In genomic region chr11:4598411-4598810, GRCm38 (mm10) we compare ENCODE assay signal across 35 mouse cellular contexts. TPM values are rescaled to one million over a fixed set of nuclear protein-coding genes. Genes with fewer than 3 reads are reported as not detected.
DNase-seq lines count a peak whose midpoint lies in the region; ATAC-seq and TF ChIP-seq lines count a peak whose summit lies in the region.
"Had no signal": no experiment of that assay in that cellular context is flagged by ENCODE, and none has a peak within 500 bp of the region (broad histone marks: within the 10 kb centered on the region; RNA-seq: fewer than 3 reads in every experiment).

No protein-coding gene starts in this region.

- in situ Hi-C loops in CH12.LX (cut with MboI; ENCODE audit: low pct_ligation_motif_present, low pct_unique_long_range_greater_than_20kb, low sequenced_read_pairs), result loop anchor here (5.0 kb wide), 1 partner anchor 39 kb away; the partner anchor contains the start of gene Ascc2

- no peak for DNase-seq in CH12.LX (ENCODE audit: extremely low read depth)
- DNase-seq in thymus, postnatal 36 days, result no peak
- DNase-seq in left cerebral cortex, adult 2 months (ENCODE audit: extremely low spot score in 1 of 2, low spot score in 2 of 2), result no peak
- DNase-seq: adrenal gland, adult 8-10 months; adrenal gland, postnatal 25 days; B cell, adult 2 months; cerebellum, adult 11 months; cerebellum, adult 2 months; cerebellum, adult 9-11 months; cerebellum, postnatal 25 days; forebrain, postnatal 0 days; gastrocnemius, postnatal 36 days; heart, postnatal 10 days; heart, postnatal 36 days had no signal

- H3K27ac ChIP-seq in CH12.LX (ENCODE audit: insufficient read depth, low read depth) (no peak overlapping the region), macrophage (0 out of 2 replicates have a peak overlapping the region, but pooled peaks have one; percentile 22)
- H3K27ac ChIP-seq in left cerebral cortex, adult 2 months, result no peak overlapping the region
- H3K27ac ChIP-seq: embryonic facial prominence, embryonic 12.5 days; embryonic facial prominence, embryonic 15.5 days; heart, embryonic 15.5 days; hindbrain, embryonic 10.5 days; hindbrain, embryonic 13.5 days had no signal

- H3K79me2 ChIP-seq in CH12.LX (replicated peaks; ENCODE audit: control insufficient read depth, extremely low read depth, insufficient read depth, poor library complexity, severe bottlenecking), result peaks cover 11% of the 10 kb centered on the region
- H3K79me2 ChIP-seq in macrophage (ENCODE audit: inconsistent target), result peaks cover 8% of the 10 kb centered on the region

- H3K4me2 ChIP-seq in CH12.LX (ENCODE audit: insufficient read depth, low read depth, poor library complexity, severe bottlenecking), result no peak overlapping the region
- H3K4me2 ChIP-seq: embryonic facial prominence, embryonic 12.5 days; embryonic facial prominence, embryonic 15.5 days; heart, embryonic 12.5 days; heart, embryonic 15.5 days; hindbrain, embryonic 13.5 days had no signal

- no peak for TF ChIP-seq RAD21 in CH12.LX (IDR thresholded peaks at IDR 0.05; ENCODE audit: low read depth, low read length)

- H3K4me1 ChIP-seq in megakaryocyte, embryonic 14.5 days, result peaks cover 68% of the 10 kb centered on the region
- peaks cover 2 to 43% of the 10 kb centered on the region in 2 experiments; a peak in 3 of 4 replicates for H3K4me1 ChIP-seq in CH12.LX (ENCODE audit: control insufficient read depth in 1 of 2, insufficient read depth in 2 of 2)

- H3K4me3 ChIP-seq in megakaryocyte, embryonic 14.5 days (replicated peaks), result peak overlapping the region; percentile 56
- H3K4me3 ChIP-seq in CH12.LX (replicated peaks in 1 of 3; ENCODE audit: low read depth in 2 of 3, low read length in 2 of 3, poor library complexity in 1 of 3) (no peak overlapping the region), macrophage (ENCODE audit: inconsistent target) (no peak overlapping the region)
- H3K4me3 ChIP-seq in left cerebral cortex, adult 2 months, result no peak overlapping the region
- H3K4me3 ChIP-seq: embryonic facial prominence, embryonic 12.5 days; embryonic facial prominence, embryonic 15.5 days; heart, embryonic 12.5 days; heart, embryonic 15.5 days; hindbrain, embryonic 10.5 days; hindbrain, embryonic 13.5 days had no signal

- no peak overlapping the region for H3K9ac ChIP-seq in CH12.LX (ENCODE audit: insufficient read depth, low read depth)
- H3K9ac ChIP-seq: embryonic facial prominence, embryonic 12.5 days; embryonic facial prominence, embryonic 15.5 days; forebrain, postnatal 0 days; heart, embryonic 12.5 days; heart, embryonic 15.5 days; hindbrain, embryonic 13.5 days had no signal

- H3K27me3 ChIP-seq in megakaryocyte, embryonic 14.5 days (replicated peaks), result no peaks in the 10 kb centered on the region
- H3K27me3 ChIP-seq in CH12.LX (replicated peaks), result no peaks in the 10 kb centered on the region
- H3K27me3 ChIP-seq: embryonic facial prominence, embryonic 12.5 days; embryonic facial prominence, embryonic 15.5 days; heart, embryonic 12.5 days; heart, embryonic 15.5 days; hindbrain, embryonic 13.5 days had no signal

- TF ChIP-seq POLR2A in CH12.LX (IDR thresholded peaks at IDR 0.05; ENCODE audit: low read depth, low read length), result no peak

- dilution Hi-C loops in CH12.LX (cut with MboI; ENCODE audit: extremely low pct_ligation_motif_present, extremely low pct_unique_long_range_greater_than_20kb, low sequenced_read_pairs), result no loop called here

- intact Hi-C loops in left cerebral cortex, adult 2 months (cut with DNase I), result no loop called here

- H3K36me3 ChIP-seq in megakaryocyte, embryonic 14.5 days (replicated peaks; ENCODE audit: low read length), result no peaks in the 10 kb centered on the region
- H3K36me3 ChIP-seq in CH12.LX (replicated peaks in 1 of 2; ENCODE audit: control insufficient read depth in 1 of 2, insufficient read depth in 1 of 2, low read length in 1 of 2) (no peaks in the 10 kb centered on the region), macrophage (ENCODE audit: inconsistent target) (no peaks in the 10 kb centered on the region)
- H3K36me3 ChIP-seq: embryonic facial prominence, embryonic 12.5 days; embryonic facial prominence, embryonic 15.5 days; heart, embryonic 12.5 days; heart, embryonic 15.5 days; hindbrain, embryonic 10.5 days; hindbrain, embryonic 13.5 days had no signal

- TF ChIP-seq CTCF in CH12.LX (conservative IDR thresholded peaks at IDR 0.05 in 1 of 2, IDR thresholded peaks at IDR 0.05 in 1 of 2; ENCODE audit: low read depth in 2 of 2, low read length in 2 of 2), result no peak
- no peak for TF ChIP-seq CTCF in left cerebral cortex, adult 2 months (IDR thresholded peaks at IDR 0.05)

- no peak for ATAC-seq in megakaryocyte, adult 5-6 weeks (ENCODE audit: poor library complexity, severe bottlenecking)
- ATAC-seq: forebrain, embryonic 14.5 days; forebrain, postnatal 0 days; hindbrain, embryonic 16.5 days; inflammation-experienced regulatory T-cells, adult 6 months; intestine, postnatal 0 days had no signal

- H3K9me3 ChIP-seq in megakaryocyte, embryonic 14.5 days, result no peaks in the 10 kb centered on the region
- H3K9me3 ChIP-seq in CH12.LX (replicated peaks; ENCODE audit: low read length), result peaks cover 3% of the 10 kb centered on the region
- H3K9me3 ChIP-seq: embryonic facial prominence, embryonic 12.5 days; embryonic facial prominence, embryonic 15.5 days; heart, embryonic 12.5 days; heart, embryonic 15.5 days; hindbrain, embryonic 10.5 days; hindbrain, embryonic 13.5 days had no signal

- peak; percentile 61; the same call in 1 of the 2 replicates for TF ChIP-seq EP300 in CH12.LX (IDR thresholded peaks at IDR 0.05; ENCODE audit: low read length)

- 66% methylated on average over 2 of the region's 2 CpGs for WGBS in macrophage (ENCODE audit: missing documents)

TF ChIP-seq in CH12.LX, 34 proteins besides CTCF, POLR2A, EP300 and RAD21:
- TF ChIP-seq MAX (IDR thresholded peaks at IDR 0.05; ENCODE audit: low read length) (no peak), IRF4 (IDR thresholded peaks at IDR 0.05; ENCODE audit: low read depth, low read length) (peak; percentile 32; the same call in 1 of the 2 replicates), JUN (IDR thresholded peaks at IDR 0.05; ENCODE audit: insufficient read depth, low read depth, low read length) (peak; percentile 42; the same call in 1 of the 2 replicates), ZNF384 (IDR thresholded peaks at IDR 0.05; ENCODE audit: low read depth, low read length) (no peak), JUND (conservative IDR thresholded peaks at IDR 0.05; ENCODE audit: low read depth, low read length) (peak; percentile 61; the same call in 1 of the 2 replicates), KAT2A (IDR thresholded peaks at IDR 0.05; ENCODE audit: insufficient replicate concordance, low read length) (no peak)
TF ChIP-seq in CH12.LX: peak in this region for 3.

RNA-seq across cellular contexts. Expression of gene Mtmr3, which starts 3.7 kb away (rescaled TPM):
- polyA plus RNA-seq in megakaryocyte, embryonic 14.5 days (2012; ENCODE audit: insufficient read depth, low replicate concordance), result 4.3 and 8.7 TPM in 2 replicates
- 44.1 and 47.0 TPM in 2 replicates for total RNA-seq in megakaryocyte, adult 5-6 weeks (2015)
- total RNA-seq in megakaryocyte, adult 5-6 weeks (2017), result 71.1 and 77.2 TPM in 2 replicates
- total RNA-seq in CH12.LX (2012; rRNA removed) (46.3 and 53.8 TPM in 2 replicates), CH12.LX (2014; rRNA removed) (31.7 and 32.6 TPM in 2 replicates)
- polyA plus RNA-seq in CH12.LX (2012; ENCODE audit: insufficient read length, low read depth) (30.3 and 32.5 TPM in 2 replicates), macrophage (2018) (29.0 to 45.2 TPM (median 31.3 TPM) in 3 replicates)
- total RNA-seq in macrophage (2018; cell fraction: chromatin; rRNA removed), result 100 to 1,000 TPM in 17 of 26 experiments, 10 to 100 TPM in 9; 26.5 to 199 (median 152) TPM
- total RNA-seq in macrophage (2018; cell fraction: cytosol; rRNA removed), result 10 to 100 TPM; 18.8 to 60.8 (median 54.1) TPM
- 100 to 1,000 TPM in 14 of 26 experiments, 10 to 100 TPM in 12; 32.4 to 145 (median 108) TPM for total RNA-seq in macrophage (2018; cell fraction: nucleus; rRNA removed)
- 10 to 100 TPM; 67.3 to 72.7 TPM for total RNA-seq in left cerebral cortex, adult 2 months (2021)

RNA-seq across cellular contexts. Expression of gene Gm11032, which starts 21.5 kb away (rescaled TPM):
- not detected in 2 replicates for polyA plus RNA-seq in megakaryocyte, embryonic 14.5 days (2012; ENCODE audit: insufficient read depth, low replicate concordance)
- total RNA-seq in megakaryocyte, adult 5-6 weeks (2015), result not detected in 2 replicates
- total RNA-seq in megakaryocyte, adult 5-6 weeks (2017), result not detected in 2 replicates
- not detected in 2 replicates for total RNA-seq in CH12.LX (2012; rRNA removed)
- not detected in 2 replicates for total RNA-seq in CH12.LX (2014; rRNA removed)
- polyA plus RNA-seq in CH12.LX (2012; ENCODE audit: insufficient read length, low read depth), result not detected in 2 replicates
- total RNA-seq in macrophage (2018; cell fraction: chromatin; rRNA removed), result not detected
- total RNA-seq in macrophage (2018; cell fraction: cytosol; rRNA removed), result not detected
- not detected for total RNA-seq in macrophage (2018; cell fraction: nucleus; rRNA removed)
- polyA plus RNA-seq in macrophage (2018), result not detected in 3 replicates
- not detected for total RNA-seq in left cerebral cortex, adult 2 months (2021)
- total RNA-seq: adrenal gland, adult 8-10 months; adrenal gland, postnatal 25 days; common myeloid progenitor, adult 5-6 weeks; forebrain, postnatal 0 days; gastrocnemius, adult 8-10 months; gastrocnemius, postnatal 36 days; granulocyte monocyte progenitor cell, adult 5-6 weeks; heart, adult 8-10 months; heart, postnatal 10 days; heart, postnatal 36 days; MEL had no signal
- polyA plus RNA-seq: brain, embryonic 14.5 days; cerebellum, adult 2 months; embryonic facial prominence, embryonic 12.5 days; embryonic facial prominence, embryonic 15.5 days; forebrain, embryonic 11.5 days; forebrain, embryonic 14.5 days; forebrain, postnatal 0 days; frontal cortex, adult 2 months; heart, embryonic 12.5 days; heart, embryonic 15.5 days; hindbrain, embryonic 10.5 days; hindbrain, embryonic 13.5 days; hindbrain, embryonic 16.5 days; inflammation-experienced regulatory T-cells, adult 6 months; intestine, postnatal 0 days had no signal

RNA-seq across cellular contexts. Expression of gene Ascc2, which starts 39.1 kb away (rescaled TPM):
- 30.5 and 53.9 TPM in 2 replicates for polyA plus RNA-seq in megakaryocyte, embryonic 14.5 days (2012; ENCODE audit: insufficient read depth, low replicate concordance)
- total RNA-seq in megakaryocyte, adult 5-6 weeks (2015), result 14.4 and 14.6 TPM in 2 replicates
- 15.7 and 16.0 TPM in 2 replicates for total RNA-seq in megakaryocyte, adult 5-6 weeks (2017)
- 34.6 and 37.2 TPM in 2 replicates for total RNA-seq in CH12.LX (2012; rRNA removed)
- total RNA-seq in CH12.LX (2014; rRNA removed), result 25.1 and 26.0 TPM in 2 replicates
- 50.4 and 52.9 TPM in 2 replicates for polyA plus RNA-seq in CH12.LX (2012; ENCODE audit: insufficient read length, low read depth)
- 100 to 1,000 TPM in 23 of 26 experiments, 10 to 100 TPM in 3; 65.7 to 166 (median 132) TPM for total RNA-seq in macrophage (2018; cell fraction: chromatin; rRNA removed)
- 10 to 100 TPM; 28.6 to 47.9 (median 37.2) TPM for total RNA-seq in macrophage (2018; cell fraction: cytosol; rRNA removed)
- total RNA-seq in macrophage (2018; cell fraction: nucleus; rRNA removed), result 100 to 1,000 TPM in 8 of 26 experiments, 10 to 100 TPM in 18; 61.1 to 135 (median 87.7) TPM
- polyA plus RNA-seq in macrophage (2018), result 29.1 to 42.2 TPM (median 35.1 TPM) in 3 replicates
- total RNA-seq in left cerebral cortex, adult 2 months (2021), result 10 to 100 TPM; 18.7 to 21.3 TPM
